Mouse (Mus musculus): ENCODE measurements around the gene Cd274. TPM values are rescaled to one million over a fixed set of nuclear protein-coding genes. Genes with fewer than 3 reads are reported as not detected.

Gene Cd274
- polyA plus RNA-seq (2015; fragmentation: Nextera tagmentation; extraction: Ambion mirVana), result 0.57 and 0.61 TPM in 2 replicates

DNA sequence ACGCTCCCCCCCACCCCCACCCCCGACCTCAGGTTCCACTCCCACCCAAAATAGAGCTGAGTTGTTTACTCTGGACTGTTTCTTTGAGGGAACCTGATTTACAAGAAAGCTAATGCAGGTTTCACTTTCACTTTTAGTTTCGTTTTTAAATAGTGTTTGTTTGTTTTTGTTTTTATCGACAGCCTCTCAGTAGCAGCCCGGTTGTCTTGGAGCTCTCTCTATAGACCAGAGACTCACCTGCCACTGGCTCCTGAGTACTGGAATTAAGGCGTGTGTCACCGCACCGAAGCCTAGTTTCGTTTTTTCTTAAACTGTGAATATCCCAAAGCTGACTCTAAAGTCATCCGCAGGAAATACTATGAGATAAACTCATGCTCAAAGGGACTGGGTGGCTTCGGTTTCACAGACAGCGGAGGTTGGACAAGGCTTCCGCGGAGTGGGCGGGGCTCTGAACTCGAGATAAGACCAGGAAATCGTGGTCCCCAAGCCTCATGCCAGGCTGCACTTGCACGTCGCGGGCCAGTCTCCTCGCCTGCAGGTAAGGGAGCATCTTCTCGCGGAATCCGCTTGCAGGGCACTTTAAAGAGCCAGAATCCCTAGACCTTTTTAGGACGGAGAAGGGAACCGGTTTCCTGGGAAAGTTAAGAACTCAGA lies at the start of gene Cd274, which contains the start of gene Plgrkt:
Gene Cd274 (plus strand): TSS at position 487 of the 654 bp plus-strand sequence.
Gene Plgrkt (minus strand): TSS at position 422 of the 654 bp plus-strand sequence.

DNA sequence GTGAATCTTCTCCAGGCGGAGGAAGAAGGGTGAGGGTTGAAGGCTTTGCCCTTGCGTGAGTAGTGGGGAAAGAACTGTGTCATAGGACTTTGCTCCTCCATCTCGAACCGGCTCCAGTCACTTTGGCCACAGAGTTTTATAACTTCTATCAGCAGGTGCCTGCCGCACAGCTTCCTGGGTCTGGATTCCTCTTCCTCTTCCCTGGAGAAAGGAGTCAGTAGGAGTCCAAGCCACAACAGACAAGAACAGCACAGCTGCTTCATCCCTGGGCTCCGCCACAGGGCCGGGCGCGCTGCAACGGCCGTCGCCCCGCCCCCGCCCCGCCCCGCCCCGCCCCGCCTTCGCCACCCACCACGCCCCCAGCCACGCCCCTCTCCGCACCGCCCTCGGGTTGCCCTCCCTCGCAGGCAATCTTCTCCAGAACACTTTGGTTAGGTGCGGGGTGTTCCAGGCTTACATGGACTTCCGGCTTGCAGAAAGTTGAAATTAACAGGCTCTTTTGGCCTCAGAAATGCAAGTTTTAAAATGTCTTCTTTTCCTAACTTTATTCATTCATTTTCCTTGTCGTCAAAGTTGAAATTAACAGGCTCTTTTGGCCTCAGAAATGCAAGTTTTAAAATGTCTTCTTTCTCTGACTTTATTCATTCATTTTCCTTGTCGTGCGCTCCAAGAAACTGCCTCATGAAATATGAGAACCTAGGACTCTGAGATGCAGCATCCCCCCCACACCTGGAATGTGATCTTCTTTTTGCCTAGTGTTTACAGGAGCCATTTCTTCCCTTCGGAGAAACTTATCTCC lies 42.0 kb upstream of the Cd274 start, which contains the start of gene Insl6:
Gene Insl6 (minus strand): TSS at position 304 of the 799 bp plus-strand sequence.

DNA sequence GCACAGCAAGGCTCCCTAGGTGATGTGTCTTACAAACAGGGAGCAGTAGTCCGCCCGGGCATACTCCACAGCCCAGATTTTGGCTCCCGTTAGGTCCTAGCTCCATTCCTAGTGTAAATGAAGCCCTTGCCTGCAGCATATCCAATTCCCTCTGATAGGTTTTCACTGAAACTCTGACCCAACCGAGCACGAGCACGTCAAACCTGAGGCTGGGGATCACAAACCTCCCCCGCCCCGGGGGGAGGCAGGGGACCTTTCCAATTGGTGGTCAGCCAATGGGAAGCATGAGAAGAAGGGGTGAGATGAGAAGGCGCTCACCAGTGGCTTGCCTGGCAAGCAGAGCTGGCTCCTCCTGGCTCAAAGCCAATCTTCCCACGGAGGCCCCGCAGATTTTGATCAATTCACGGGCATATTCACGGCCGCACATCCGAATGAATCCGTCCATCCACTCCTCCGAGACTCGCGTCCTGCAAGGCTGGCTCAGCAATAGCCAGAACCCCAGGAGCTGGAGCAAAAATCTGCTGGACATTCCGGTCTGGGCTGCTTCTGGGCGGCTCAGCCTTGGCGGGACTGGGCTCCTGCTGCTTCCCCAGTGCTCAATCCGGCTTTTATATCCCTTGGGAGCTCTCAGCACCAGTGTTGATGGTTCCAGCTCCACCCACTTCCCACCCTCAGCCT lies 33.0 kb upstream of the Cd274 start, which contains the start of gene Rln1:
Gene Rln1 (minus strand): TSS at position 603 of the 678 bp plus-strand sequence.

DNA sequence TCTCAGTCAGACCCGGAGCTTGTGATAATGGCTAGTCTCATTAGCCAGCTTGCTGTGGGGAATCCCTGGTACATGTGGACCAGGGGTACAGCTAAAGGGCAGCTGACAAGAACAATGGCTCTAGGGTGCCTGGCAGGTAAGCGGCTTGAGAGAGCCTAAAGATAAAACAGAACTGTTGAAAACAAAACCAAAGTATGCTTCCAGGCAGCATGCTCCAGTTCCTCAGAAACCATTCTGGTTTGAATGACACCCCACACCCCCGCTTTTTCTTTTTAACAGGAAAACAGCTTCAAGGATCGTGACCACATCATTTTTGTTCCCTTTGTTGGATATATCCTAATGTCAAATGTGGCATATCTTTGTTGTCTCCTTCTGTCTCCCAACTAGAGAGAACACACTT lies 43.4 kb downstream of the Cd274 start, which contains the start of gene Pdcd1lg2:
Gene Pdcd1lg2 (plus strand): TSS at position 301 of the 400 bp plus-strand sequence.

Other genes starting within 250 kb of the Cd274 start
- 10.4 and 10.6 TPM in 2 replicates for gene Jak2, start 115.6 kb upstream of the Cd274 start, polyA plus RNA-seq (2015; fragmentation: Nextera tagmentation; extraction: Ambion mirVana)
- gene Insl6, start 42.1 kb upstream of the Cd274 start, polyA plus RNA-seq (2015; fragmentation: Nextera tagmentation; extraction: Ambion mirVana), result 1.2 and 1.9 TPM in 2 replicates
- gene Rln1, start 32.8 kb upstream of the Cd274 start, polyA plus RNA-seq (2015; fragmentation: Nextera tagmentation; extraction: Ambion mirVana), result 5.1 and 6.3 TPM in 2 replicates
- gene Plgrkt, start 65 bp upstream of the Cd274 start, polyA plus RNA-seq (2015; fragmentation: Nextera tagmentation; extraction: Ambion mirVana), result 68.9 and 69.0 TPM in 2 replicates
- 0.14 and 0.15 TPM in 2 replicates for gene Pdcd1lg2, start 43.5 kb downstream of the Cd274 start, polyA plus RNA-seq (2015; fragmentation: Nextera tagmentation; extraction: Ambion mirVana)
- gene Ric1, start 154.8 kb downstream of the Cd274 start, polyA plus RNA-seq (2015; fragmentation: Nextera tagmentation; extraction: Ambion mirVana), result 13.5 TPM in 2 replicates

All from neural tube, postnatal 0 days (tissue).